9 mouse cellular contexts compared by ENCODE assay signal in genomic region chr11:8467403-8468160, GRCm38 (mm10).
DNase-seq lines count a peak whose midpoint lies in the region; ATAC-seq and TF ChIP-seq lines count a peak whose summit lies in the region.
"Had no signal": no experiment of that assay in that cellular context is flagged by ENCODE, and none has a peak within 500 bp of the region (broad histone marks: within the 10 kb centered on the region; RNA-seq: fewer than 3 reads in every experiment).

No protein-coding gene starts in this region.

- 13% methylated on average over 13 of the region's 13 CpGs for WGBS in embryonic facial prominence, embryonic 12.5 days
- 25% methylated on average over 13 of the region's 13 CpGs for WGBS in hindbrain, embryonic 16.5 days
- WGBS in midbrain, embryonic 16.5 days = 13% methylated on average over 13 of the region's 13 CpGs

- ATAC-seq in embryonic facial prominence, embryonic 12.5 days (ENCODE audit: insufficient number of reproducible peaks, insufficient read depth, low FRiP score, low TSS enrichment) = peak; percentile 12; the same call in 1 of the 2 replicates
- peak; percentile 41 for ATAC-seq in hindbrain, embryonic 16.5 days
- ATAC-seq in midbrain, embryonic 16.5 days = peak; percentile 54

- H3K4me3 ChIP-seq in layer of hippocampus, adult 2 months = peak overlapping the region; percentile 60
- H3K4me3 ChIP-seq in embryonic facial prominence, embryonic 12.5 days = peak overlapping the region; percentile 39
- peak overlapping the region; percentile 50 for H3K4me3 ChIP-seq in hindbrain, embryonic 16.5 days (ENCODE audit: low read length)
- H3K4me3 ChIP-seq in midbrain, embryonic 16.5 days (ENCODE audit: low read depth, low read length) = peak overlapping the region; percentile 46

- H3K9ac ChIP-seq in embryonic facial prominence, embryonic 12.5 days = peak overlapping the region; percentile 36; the same call in 1 of the 2 replicates
- H3K9ac ChIP-seq in hindbrain, embryonic 16.5 days (ENCODE audit: low read depth, low read length) = peak overlapping the region; percentile 71
- H3K9ac ChIP-seq in midbrain, embryonic 16.5 days (ENCODE audit: low read depth, low read length) = peak overlapping the region; percentile 71

- no peaks in the 10 kb centered on the region for H3K9me3 ChIP-seq in embryonic facial prominence, embryonic 12.5 days
- no peaks in the 10 kb centered on the region for H3K9me3 ChIP-seq in hindbrain, embryonic 16.5 days (ENCODE audit: control insufficient read depth, low read length)
- H3K9me3 ChIP-seq in midbrain, embryonic 16.5 days (replicated peaks; ENCODE audit: control insufficient read depth, low read length, poor library complexity, severe bottlenecking) = no peaks in the 10 kb centered on the region
- H3K9me3 ChIP-seq: megakaryocyte, embryonic 14.5 days had no signal

- DNase-seq in layer of hippocampus, adult 2 months (ENCODE audit: low spot score in 2 of 2) = no peak
- DNase-seq in layer of hippocampus, postnatal 25 days (ENCODE audit: extremely low spot score in 1 of 2, low spot score in 1 of 2) = no peak
- no peak for DNase-seq in adrenal gland, postnatal 14 days
- no peak for DNase-seq in gastrocnemius, postnatal 36 days
- no peak for DNase-seq in layer of hippocampus, postnatal 14 days (ENCODE audit: low spot score in 2 of 2)

- intact Hi-C loops in gastrocnemius, postnatal 36 days (cut with DNase I) = no loop called here

- peaks cover 19% of the 10 kb centered on the region; the same call in 1 of the 2 replicates for H3K36me3 ChIP-seq in embryonic facial prominence, embryonic 12.5 days
- H3K36me3 ChIP-seq in hindbrain, embryonic 16.5 days (ENCODE audit: control insufficient read depth, insufficient read depth, low read length) = no peaks in the 10 kb centered on the region
- H3K36me3 ChIP-seq in midbrain, embryonic 16.5 days (ENCODE audit: control insufficient read depth, insufficient read depth, low read length) = no peaks in the 10 kb centered on the region

- no peak for TF ChIP-seq CTCF in layer of hippocampus, adult 2 months (conservative IDR thresholded peaks at IDR 0.05)

- H3K4me1 ChIP-seq in embryonic facial prominence, embryonic 12.5 days = peaks cover 43% of the 10 kb centered on the region
- H3K4me1 ChIP-seq in hindbrain, embryonic 16.5 days (ENCODE audit: control insufficient read depth, insufficient read depth, low read depth, low read length) = peaks cover 19% of the 10 kb centered on the region
- H3K4me1 ChIP-seq in midbrain, embryonic 16.5 days (ENCODE audit: control insufficient read depth, insufficient read depth, low read length) = peaks cover 9% of the 10 kb centered on the region; the same call in 1 of the 2 replicates

- H3K27me3 ChIP-seq in embryonic facial prominence, embryonic 12.5 days = no peaks in the 10 kb centered on the region
- H3K27me3 ChIP-seq in hindbrain, embryonic 16.5 days (replicated peaks; ENCODE audit: control insufficient read depth, insufficient read depth, low read length) = peaks cover 3% of the 10 kb centered on the region; the same call in 1 of the 2 replicates
- no peaks in the 10 kb centered on the region for H3K27me3 ChIP-seq in midbrain, embryonic 16.5 days (ENCODE audit: control insufficient read depth, insufficient read depth, low read depth, low read length)

- peak overlapping the region; percentile 94 for H3K27ac ChIP-seq in layer of hippocampus, adult 2 months
- peak overlapping the region; percentile 93 for H3K27ac ChIP-seq in embryonic facial prominence, embryonic 12.5 days
- H3K27ac ChIP-seq in hindbrain, embryonic 16.5 days (ENCODE audit: low read depth, low read length) = peak overlapping the region; percentile 83
- H3K27ac ChIP-seq in midbrain, embryonic 16.5 days (ENCODE audit: low read length) = peak overlapping the region; percentile 30

- H3K4me2 ChIP-seq in embryonic facial prominence, embryonic 12.5 days (replicated peaks) = peak overlapping the region; percentile 68
- peak overlapping the region; percentile 91 for H3K4me2 ChIP-seq in hindbrain, embryonic 16.5 days (ENCODE audit: low read length)
- peak overlapping the region; percentile 92 for H3K4me2 ChIP-seq in midbrain, embryonic 16.5 days (ENCODE audit: low read length)

Comparison
In these comparisons a context has a peak if more than half of its experiments do, and no peak if none do; other contexts are left out.
1. H3K27ac ChIP-seq: peak in every context shown above with its lines; median percentile 94 in layer of hippocampus, adult 2 months; 93 in embryonic facial prominence, embryonic 12.5 days; 83 in hindbrain, embryonic 16.5 days; 30 in midbrain, embryonic 16.5 days.